In genomic region chr10:60779628-60780027, GRCm38 (mm10) we compare ENCODE assay signal across 7 mouse cellular contexts. TPM values are rescaled to one million over a fixed set of nuclear protein-coding genes. Genes with fewer than 3 reads are reported as not detected.
A peak's percentile ranks its signal among the peaks of the same experiment; 100 is the strongest.
DNase-seq lines count a peak whose midpoint lies in the region; TF ChIP-seq lines count a peak whose summit lies in the region.

No protein-coding gene starts in this region.

- H3K9me3 ChIP-seq in midbrain, embryonic 10.5 days (replicated peaks), result no peaks in the 10 kb centered on the region

- peak; percentile 61 for DNase-seq in adrenal gland, adult 2 months
- DNase-seq in embryo, embryonic 10 days (ENCODE audit: low spot score), result peak; percentile 91
- peak; percentile 75 for DNase-seq in gastrocnemius, postnatal 14 days
- peak; percentile 79 for DNase-seq in induced T-regulatory cell, adult 2 months (ENCODE audit: low read depth)
- DNase-seq in left cerebral cortex, postnatal 10 days (ENCODE audit: extremely low spot score in 1 of 2, low spot score in 2 of 2), result peak; percentile 30 to 69
- peak; percentile 80 for DNase-seq in midbrain, embryonic 10.5 days (ENCODE audit: low spot score)

- H3K4me1 ChIP-seq in midbrain, embryonic 10.5 days, result peaks cover 15% of the 10 kb centered on the region
- H3K4me1 ChIP-seq in small intestine, adult 2 months (ENCODE audit: control insufficient read depth, insufficient read depth, insufficient read length, low read length), result peaks cover 3% of the 10 kb centered on the region

- no peak overlapping the region for H3K4me3 ChIP-seq in midbrain, embryonic 10.5 days
- H3K4me3 ChIP-seq in small intestine, adult 2 months (ENCODE audit: low read depth, low read length), result no peak overlapping the region

- peaks cover 36% of the 10 kb centered on the region for H3K27me3 ChIP-seq in midbrain, embryonic 10.5 days (ENCODE audit: low read depth, poor library complexity, severe bottlenecking)
- no peaks in the 10 kb centered on the region for H3K27me3 ChIP-seq in small intestine, adult 2 months (ENCODE audit: control insufficient read depth, insufficient read depth, low read length)

- intact Hi-C loops in gastrocnemius, postnatal 14 days (cut with DNase I; ENCODE audit: low total_unique reads), result loop anchor here (2.0 to 5.0 kb wide), 3 partner anchors 51 to 293 kb away; partner anchors contain the start of gene Unc5b
- intact Hi-C loops in left cerebral cortex, postnatal 10 days (cut with DNase I), result loop anchor here (2.0 to 5.0 kb wide), 3 partner anchors 48 to 288 kb away; no protein-coding TSS in a partner anchor

- TF ChIP-seq POLR2A in small intestine, adult 2 months (IDR thresholded peaks at IDR 0.05; ENCODE audit: low read depth, low read length), result no peak

- peak; percentile 91 for TF ChIP-seq CTCF in small intestine, adult 2 months (IDR thresholded peaks at IDR 0.05; ENCODE audit: extremely low read depth, insufficient read length, insufficient replicate concordance, low read depth, low read length)

- no peak overlapping the region for H3K27ac ChIP-seq in midbrain, embryonic 10.5 days (replicated peaks)
- no peak overlapping the region for H3K27ac ChIP-seq in small intestine, adult 2 months (ENCODE audit: insufficient read depth, low read depth, low read length)

- 9% methylated on average over 9 of the region's 9 CpGs for WGBS in midbrain, embryonic 10.5 days
- WGBS in small intestine, adult 2 months, result 5% methylated on average over 9 of the region's 9 CpGs

- peaks cover 4% of the 10 kb centered on the region; the same call in 1 of the 2 replicates for H3K36me3 ChIP-seq in midbrain, embryonic 10.5 days
- H3K36me3 ChIP-seq in small intestine, adult 2 months (ENCODE audit: control insufficient read depth, insufficient read depth, low read length), result peaks cover 6% of the 10 kb centered on the region

RNA-seq across cellular contexts. Expression of gene Slc29a3, which starts 27.0 kb away (rescaled TPM):
- 10 to 100 TPM; 37.9 to 49.2 TPM for total RNA-seq in adrenal gland, adult 2 months (2021)
- 17.9 and 26.7 TPM in 2 replicates for polyA plus RNA-seq in adrenal gland, adult 2 months (2012; rRNA removed)
- 1 to 10 TPM; 3.8 to 5.4 TPM for total RNA-seq in gastrocnemius, postnatal 14 days (2021)
- total RNA-seq in left cerebral cortex, postnatal 10 days (2021), result 10 to 100 TPM; 16.5 to 16.9 TPM
- polyA plus RNA-seq in midbrain, embryonic 10.5 days (2016; fragmentation: Nextera tagmentation; extraction: Ambion mirVana), result 8.4 and 12.8 TPM in 2 replicates
- polyA plus RNA-seq in small intestine, adult 2 months (2012; rRNA removed), result 3.8 and 5.0 TPM in 2 replicates

RNA-seq across cellular contexts. Expression of gene Unc5b, which starts 51.8 kb away (rescaled TPM):
- total RNA-seq in adrenal gland, adult 2 months (2021), result 1 to 10 TPM; 5.9 to 6.2 TPM
- polyA plus RNA-seq in adrenal gland, adult 2 months (2012; rRNA removed), result 9.4 and 9.9 TPM in 2 replicates
- total RNA-seq in gastrocnemius, postnatal 14 days (2021), result 10 to 100 TPM in 1 of 2 experiments, 1 to 10 TPM in 1; 7.3 to 12.1 TPM
- 1 to 10 TPM; 7.6 to 8.3 TPM for total RNA-seq in left cerebral cortex, postnatal 10 days (2021)
- polyA plus RNA-seq in midbrain, embryonic 10.5 days (2016; fragmentation: Nextera tagmentation; extraction: Ambion mirVana), result 2.7 and 3.2 TPM in 2 replicates
- 24.6 and 71.6 TPM in 2 replicates for polyA plus RNA-seq in small intestine, adult 2 months (2012; rRNA removed)
